Mouse (Mus musculus): ENCODE data around the gene Prr5l.
A peak's percentile ranks its signal among the peaks of the same experiment; 100 is the strongest.

The Prr5l gene

GRCm38 (mm10) chr2:101881471-101882162, 1.2 kb downstream of the Prr5l start:
- DNase-seq (ENCODE audit: low spot score) = no peak

GRCm38 (mm10) chr2:101871179-101871578, 11.6 kb downstream of the Prr5l start:
- peak; percentile 90 for DNase-seq (ENCODE audit: low spot score)

GRCm38 (mm10) chr2:101868683-101869082, 14.1 kb downstream of the Prr5l start:
- DNase-seq (ENCODE audit: low spot score) = peak; percentile 94

GRCm38 (mm10) chr2:101862219-101863123, 20.4 kb downstream of the Prr5l start:
- DNase-seq (ENCODE audit: low spot score) = peak; percentile 95

- no peak for DNase-seq (ENCODE audit: low spot score)
Observed at GRCm38 (mm10) chr2:101860920-101861485, 21.8 kb downstream of the Prr5l start.

GRCm38 (mm10) chr2:101856174-101856573, 26.7 kb downstream of the Prr5l start:
- DNase-seq (ENCODE audit: low spot score) = no peak

- DNase-seq (ENCODE audit: low spot score) = peak; percentile 92
Observed at GRCm38 (mm10) chr2:101854792-101855191, 28.0 kb downstream of the Prr5l start.

- DNase-seq (ENCODE audit: low spot score) = no peak
Observed at GRCm38 (mm10) chr2:101842756-101843155, 40.1 kb downstream of the Prr5l start.

GRCm38 (mm10) chr2:101834816-101835523, 47.9 kb downstream of the Prr5l start:
- no peak for DNase-seq (ENCODE audit: low spot score)

- peak; percentile 37 for DNase-seq (ENCODE audit: low spot score)
Observed at GRCm38 (mm10) chr2:101832361-101832760, 50.5 kb downstream of the Prr5l start.

- peak; percentile 79 for DNase-seq (ENCODE audit: low spot score)
Observed at GRCm38 (mm10) chr2:101831851-101832250, 51.0 kb downstream of the Prr5l start.

GRCm38 (mm10) chr2:101830186-101830915, 52.5 kb downstream of the Prr5l start:
- no peak for DNase-seq (ENCODE audit: low spot score)

GRCm38 (mm10) chr2:101829013-101829412, 53.8 kb downstream of the Prr5l start:
- DNase-seq (ENCODE audit: low spot score) = no peak

GRCm38 (mm10) chr2:101828057-101828643, 54.7 kb downstream of the Prr5l start:
- DNase-seq (ENCODE audit: low spot score) = peak; percentile 78

GRCm38 (mm10) chr2:101827626-101828025, 55.2 kb downstream of the Prr5l start:
- no peak for DNase-seq (ENCODE audit: low spot score)

- peak; percentile 27 for DNase-seq (ENCODE audit: low spot score)
Observed at GRCm38 (mm10) chr2:101826950-101827600, 55.8 kb downstream of the Prr5l start.

- DNase-seq (ENCODE audit: low spot score) = peak; percentile 24
Observed at GRCm38 (mm10) chr2:101826186-101826707, 56.6 kb downstream of the Prr5l start.

- DNase-seq (ENCODE audit: low spot score) = no peak
Observed at GRCm38 (mm10) chr2:101825226-101826120, 57.4 kb downstream of the Prr5l start.

- no peak for DNase-seq (ENCODE audit: low spot score)
Observed at GRCm38 (mm10) chr2:101823821-101824220, 59.0 kb downstream of the Prr5l start.
